Comparison of ENCODE assay signal across 20 mouse cellular contexts in genomic region chr8:87933752-87934151, GRCm38 (mm10). TPM values are rescaled to one million over a fixed set of nuclear protein-coding genes. Genes with fewer than 3 reads are reported as not detected.
DNase-seq lines count a peak whose midpoint lies in the region; ATAC-seq lines count a peak whose summit lies in the region.
"Had no signal": no experiment of that assay in that cellular context is flagged by ENCODE, and none has a peak within 500 bp of the region (broad histone marks: within the 10 kb centered on the region; RNA-seq: fewer than 3 reads in every experiment).

No protein-coding gene starts in this region.

- H3K4me3 ChIP-seq in midbrain, embryonic 10.5 days, result 0 out of 2 replicates have a peak overlapping the region, but pooled peaks have one; percentile 25
- H3K4me3 ChIP-seq in midbrain, embryonic 14.5 days (replicated peaks; ENCODE audit: low read depth, low read length), result no peak overlapping the region
- no peak overlapping the region for H3K4me3 ChIP-seq in embryonic facial prominence, embryonic 12.5 days
- no peak overlapping the region for H3K4me3 ChIP-seq in limb, embryonic 12.5 days (replicated peaks)
- H3K4me3 ChIP-seq: liver, embryonic 15.5 days had no signal

- peak overlapping the region; percentile 76 for H3K27ac ChIP-seq in midbrain, embryonic 10.5 days (replicated peaks)
- no peak overlapping the region for H3K27ac ChIP-seq in midbrain, embryonic 14.5 days (replicated peaks; ENCODE audit: low read depth, low read length)
- no peak overlapping the region for H3K27ac ChIP-seq in embryonic facial prominence, embryonic 12.5 days
- peak overlapping the region; percentile 42 for H3K27ac ChIP-seq in limb, embryonic 12.5 days
- H3K27ac ChIP-seq: liver, embryonic 15.5 days; macrophage had no signal

- no peaks in the 10 kb centered on the region; the same call in 1 of the 2 replicates for H3K36me3 ChIP-seq in midbrain, embryonic 10.5 days
- H3K36me3 ChIP-seq in midbrain, embryonic 14.5 days (ENCODE audit: control insufficient read depth, insufficient read depth, low read length), result no peaks in the 10 kb centered on the region
- no peaks in the 10 kb centered on the region for H3K36me3 ChIP-seq in embryonic facial prominence, embryonic 12.5 days
- H3K36me3 ChIP-seq in limb, embryonic 12.5 days, result no peaks in the 10 kb centered on the region
- H3K36me3 ChIP-seq: liver, embryonic 15.5 days had no signal

- no peak overlapping the region for H3K4me2 ChIP-seq in midbrain, embryonic 14.5 days (ENCODE audit: low read length)
- no peak overlapping the region for H3K4me2 ChIP-seq in embryonic facial prominence, embryonic 12.5 days (replicated peaks)
- H3K4me2 ChIP-seq in limb, embryonic 12.5 days, result no peak overlapping the region
- H3K4me2 ChIP-seq: liver, embryonic 15.5 days had no signal

- no peak overlapping the region for H3K9ac ChIP-seq in midbrain, embryonic 14.5 days (replicated peaks; ENCODE audit: low read length)
- H3K9ac ChIP-seq in embryonic facial prominence, embryonic 12.5 days, result 0 out of 2 replicates have a peak overlapping the region, but pooled peaks have one; percentile 1
- H3K9ac ChIP-seq in limb, embryonic 12.5 days (replicated peaks), result no peak overlapping the region
- H3K9ac ChIP-seq: liver, embryonic 15.5 days had no signal

- WGBS in midbrain, embryonic 10.5 days, result 65% methylated on average over 8 of the region's 8 CpGs
- WGBS in midbrain, embryonic 14.5 days, result 54% methylated on average over 8 of the region's 8 CpGs
- WGBS in embryonic facial prominence, embryonic 12.5 days, result 52% methylated on average over 8 of the region's 8 CpGs
- 59% methylated on average over 8 of the region's 8 CpGs for WGBS in limb, embryonic 12.5 days

- DNase-seq in embryo, embryonic 11 days, result peak; percentile 39
- DNase-seq in embryo, embryonic 10.5 days (ENCODE audit: low spot score), result no peak
- DNase-seq in midbrain, embryonic 10.5 days (ENCODE audit: low spot score), result no peak
- no peak for DNase-seq in midbrain, embryonic 14.5 days
- DNase-seq in layer of hippocampus, postnatal 25 days (ENCODE audit: extremely low spot score in 1 of 2, low spot score in 1 of 2), result no peak
- DNase-seq: adrenal gland, postnatal 36 days; cerebellum, adult 2 months; gastrocnemius, postnatal 10 days; heart, adult 18-20 months; heart, postnatal 36 days; kidney, adult 8-10 months; kidney, postnatal 36 days; right cerebral cortex, adult 18-20 months; thymus, postnatal 14 days had no signal

- no peaks in the 10 kb centered on the region for H3K27me3 ChIP-seq in midbrain, embryonic 10.5 days (ENCODE audit: low read depth, poor library complexity, severe bottlenecking)
- H3K27me3 ChIP-seq in midbrain, embryonic 14.5 days (ENCODE audit: control insufficient read depth, insufficient read depth, low read length), result no peaks in the 10 kb centered on the region
- no peaks in the 10 kb centered on the region for H3K27me3 ChIP-seq in embryonic facial prominence, embryonic 12.5 days
- no peaks in the 10 kb centered on the region for H3K27me3 ChIP-seq in limb, embryonic 12.5 days

- ATAC-seq in midbrain, embryonic 14.5 days (ENCODE audit: low FRiP score, low TSS enrichment), result no peak
- no peak for ATAC-seq in embryonic facial prominence, embryonic 12.5 days (ENCODE audit: insufficient number of reproducible peaks, insufficient read depth, low FRiP score, low TSS enrichment)
- no peak for ATAC-seq in limb, embryonic 12.5 days (ENCODE audit: insufficient number of reproducible peaks, insufficient read depth, low FRiP score, low TSS enrichment, low read depth)
- no peak for ATAC-seq in cerebellum, adult (ENCODE audit: insufficient number of reproducible peaks, low FRiP score, low TSS enrichment)
- ATAC-seq: CD4-positive, CD25-positive, alpha-beta regulatory T cell, adult 4 months had no signal

- no peaks in the 10 kb centered on the region for H3K9me3 ChIP-seq in midbrain, embryonic 10.5 days (replicated peaks)
- H3K9me3 ChIP-seq in midbrain, embryonic 14.5 days (ENCODE audit: control insufficient read depth, low read length), result no peaks in the 10 kb centered on the region
- no peaks in the 10 kb centered on the region for H3K9me3 ChIP-seq in embryonic facial prominence, embryonic 12.5 days
- no peaks in the 10 kb centered on the region for H3K9me3 ChIP-seq in limb, embryonic 12.5 days
- H3K9me3 ChIP-seq: liver, embryonic 15.5 days had no signal

- H3K4me1 ChIP-seq in midbrain, embryonic 10.5 days, result peaks cover 72% of the 10 kb centered on the region
- H3K4me1 ChIP-seq in midbrain, embryonic 14.5 days (ENCODE audit: control insufficient read depth, insufficient read depth, low read length), result peaks cover 39% of the 10 kb centered on the region
- peaks cover 67% of the 10 kb centered on the region for H3K4me1 ChIP-seq in embryonic facial prominence, embryonic 12.5 days
- H3K4me1 ChIP-seq in limb, embryonic 12.5 days (replicated peaks), result peaks cover 80% of the 10 kb centered on the region
- H3K4me1 ChIP-seq: liver, embryonic 15.5 days had no signal

RNA-seq across cellular contexts. Expression of gene Zfp423, which starts 25.6 kb away (rescaled TPM):
- polyA plus RNA-seq in midbrain, embryonic 10.5 days (2016; fragmentation: Nextera tagmentation; extraction: Ambion mirVana), result 24.8 and 29.7 TPM in 2 replicates
- polyA plus RNA-seq in midbrain, embryonic 14.5 days (2014; fragmentation: Nextera tagmentation; extraction: Ambion mirVana), result 44.0 and 63.0 TPM in 2 replicates
- polyA plus RNA-seq in embryonic facial prominence, embryonic 12.5 days (2016; fragmentation: Nextera tagmentation; extraction: Ambion mirVana), result 33.5 and 36.5 TPM in 2 replicates
- 40.3 and 43.9 TPM in 2 replicates for polyA plus RNA-seq in limb, embryonic 12.5 days (2016; fragmentation: Nextera tagmentation; extraction: Ambion mirVana)
- total RNA-seq in layer of hippocampus, postnatal 25 days (2021), result 10 to 100 TPM; 26.8 to 28.9 TPM
- polyA plus RNA-seq: CD4-positive, CD25-positive, alpha-beta regulatory T cell, adult 4 months; macrophage had no signal

Comparison
In these comparisons a context has a peak if more than half of its experiments do, and no peak if none do; other contexts are left out.
1. H3K27ac ChIP-seq: peak in midbrain, embryonic 10.5 days (single experiment) and limb, embryonic 12.5 days (single experiment); none in midbrain, embryonic 14.5 days (single experiment) and embryonic facial prominence, embryonic 12.5 days (single experiment).